Mouse (Mus musculus) neural tube, embryonic 15.5 days (tissue): ENCODE results near the gene Tnfaip6. TPM values are rescaled to one million over a fixed set of nuclear protein-coding genes. Genes with fewer than 3 reads are reported as not detected.

Experiments used
- ATAC-seq: fragments of 200-750 bp; cut with Nextera tagmentation; 2 replicates; pipeline ENCODE4 v1.8.0; 2017; ENCODE audit warnings: mild to moderate bottlenecking, moderate TSS enrichment, moderate library complexity; ENCODE audit not compliant: low FRiP score
- H3K27ac ChIP-seq: fragments of 300-500 bp; sonication (generic); replicated peaks from 2 replicates; pipeline ENCODE4 v1.5.1; 2015; ENCODE audit warnings: mild to moderate bottlenecking, inconsistent platforms
- H3K27me3 ChIP-seq: fragments of 300-500 bp; sonication (generic); replicated peaks from 2 replicates; pipeline ENCODE4 v1.6.1; 2015; ENCODE audit warnings: inconsistent platforms
- H3K36me3 ChIP-seq: fragments of 300-500 bp; sonication (generic); 2 replicates; pipeline ENCODE4 v1.6.1; 2015; ENCODE audit warnings: inconsistent platforms
- H3K4me1 ChIP-seq: fragments of 300-500 bp; sonication (generic); 2 replicates; pipeline ENCODE4 v1.6.1; 2015; ENCODE audit warnings: inconsistent platforms
- H3K4me2 ChIP-seq: fragments of 300-500 bp; sonication (generic); 2 replicates; pipeline ENCODE4 v1.6.1; 2015; ENCODE audit warnings: inconsistent platforms, mild to moderate bottlenecking, moderate library complexity
- H3K4me3 ChIP-seq: fragments of 300-500 bp; sonication (generic); replicated peaks from 2 replicates; pipeline ENCODE4 v1.5.1; 2015; ENCODE audit warnings: mild to moderate bottlenecking, inconsistent platforms
- H3K9ac ChIP-seq: fragments of 300-500 bp; sonication (generic); replicated peaks from 2 replicates; pipeline ENCODE4 v1.6.1; 2015; ENCODE audit warnings: mild to moderate bottlenecking, inconsistent platforms
- H3K9me3 ChIP-seq: fragments of 300-500 bp; sonication (generic); replicated peaks from 2 replicates; pipeline ENCODE4 v1.6.1; 2016; ENCODE audit warnings: inconsistent platforms
- WGBS: fragments of 180-500 bp; shearing (Covaris S2); methylation state at CpG from one replicate; pipeline ENCODE4 v1.1.7; 2015; ENCODE audit warnings: mixed read lengths; 5-methylcytosine and 5-hydroxymethylcytosine counted together
- polyA plus RNA-seq: library from polyadenylated mRNA; unstranded; fragments of >200 nt; fragmentation: Nextera tagmentation; extraction: Ambion mirVana; gene quantifications from 2 replicates; pipeline ENCODE4 v1.2.1, GENCODE M21; 2015

Tnfaip6 gene
- polyA plus RNA-seq, 1 experiment from 2014 or later, result 3.6 TPM

GRCm38 (mm10) chr2:52031491-52031890, 6.3 kb upstream of the Tnfaip6 start:
- Histone ChIP-seq H3K9me3 (no peaks in the 10 kb centered on the region), H3K4me2 (no peak overlapping the region), H3K27me3 (no peaks in the 10 kb centered on the region), H3K36me3 (no peaks in the 10 kb centered on the region), H3K9ac (no peak overlapping the region), H3K4me3 (no peak overlapping the region), H3K4me1 (no peaks in the 10 kb centered on the region), H3K27ac (no peak overlapping the region)
- ATAC-seq, result no peak
- WGBS, result 88% methylated on average over 4 of the region's 4 CpGs

- Histone ChIP-seq H3K9ac (no peak overlapping the region), H3K9me3 (no peaks in the 10 kb centered on the region), H3K4me3 (no peak overlapping the region), H3K4me2 (no peak overlapping the region), H3K27ac (no peak overlapping the region), H3K36me3 (no peaks in the 10 kb centered on the region), H3K27me3 (no peaks in the 10 kb centered on the region), H3K4me1 (peaks cover 7% of the 10 kb centered on the region)
- ATAC-seq, result no peak
- WGBS, result 91% methylated on average over 4 of the region's 4 CpGs
Measured at GRCm38 (mm10) chr2:52034601-52035000, 3.2 kb upstream of the Tnfaip6 start.

- Histone ChIP-seq H3K27me3 (no peaks in the 10 kb centered on the region), H3K4me3 (no peak overlapping the region), H3K4me2 (no peak overlapping the region), H3K27ac (no peak overlapping the region), H3K36me3 (no peaks in the 10 kb centered on the region), H3K9me3 (no peaks in the 10 kb centered on the region), H3K9ac (no peak overlapping the region), H3K4me1 (peaks cover 7% of the 10 kb centered on the region)
- no peak for ATAC-seq
- 69% methylated on average over 4 of the region's 4 CpGs for WGBS
Measured at GRCm38 (mm10) chr2:52035144-52035543, 2.7 kb upstream of the Tnfaip6 start.

- 44% methylated on average over 10 of the region's 11 CpGs for WGBS
- peak; percentile 31; the same call in 1 of the 2 replicates for ATAC-seq
- H3K27me3 ChIP-seq, result no peaks in the 10 kb centered on the region
- no peaks in the 10 kb centered on the region for H3K36me3 ChIP-seq
- H3K9ac ChIP-seq, result no peak overlapping the region
- H3K9me3 ChIP-seq, result no peaks in the 10 kb centered on the region
- peaks cover 7% of the 10 kb centered on the region for H3K4me1 ChIP-seq
- H3K4me2 ChIP-seq, result peak overlapping the region; percentile 68
- H3K27ac ChIP-seq, result no peak overlapping the region
- H3K4me3 ChIP-seq, result no peak overlapping the region
Measured at GRCm38 (mm10) chr2:52036929-52037595, 747 bp upstream of the Tnfaip6 start.

GRCm38 (mm10) chr2:52038558-52038957, 749 bp downstream of the Tnfaip6 start:
- Histone ChIP-seq H3K36me3 (no peaks in the 10 kb centered on the region), H3K4me2 (peak overlapping the region; percentile 68), H3K9ac (no peak overlapping the region), H3K4me3 (peak overlapping the region; percentile 17), H3K27me3 (no peaks in the 10 kb centered on the region), H3K27ac (no peak overlapping the region), H3K4me1 (peaks cover 7% of the 10 kb centered on the region), H3K9me3 (no peaks in the 10 kb centered on the region)
- ATAC-seq, result no peak
- 33% methylated on average over 5 of the region's 5 CpGs for WGBS

GRCm38 (mm10) chr2:52039083-52039801, 1.4 kb downstream of the Tnfaip6 start:
- Histone ChIP-seq H3K4me3 (no peak overlapping the region), H3K9ac (no peak overlapping the region), H3K4me1 (peaks cover 7% of the 10 kb centered on the region), H3K27ac (no peak overlapping the region), H3K9me3 (no peaks in the 10 kb centered on the region), H3K36me3 (no peaks in the 10 kb centered on the region), H3K27me3 (no peaks in the 10 kb centered on the region), H3K4me2 (peak overlapping the region; percentile 68)
- 40% methylated on average over 8 of the region's 8 CpGs for WGBS
- ATAC-seq, result no peak

DNA sequence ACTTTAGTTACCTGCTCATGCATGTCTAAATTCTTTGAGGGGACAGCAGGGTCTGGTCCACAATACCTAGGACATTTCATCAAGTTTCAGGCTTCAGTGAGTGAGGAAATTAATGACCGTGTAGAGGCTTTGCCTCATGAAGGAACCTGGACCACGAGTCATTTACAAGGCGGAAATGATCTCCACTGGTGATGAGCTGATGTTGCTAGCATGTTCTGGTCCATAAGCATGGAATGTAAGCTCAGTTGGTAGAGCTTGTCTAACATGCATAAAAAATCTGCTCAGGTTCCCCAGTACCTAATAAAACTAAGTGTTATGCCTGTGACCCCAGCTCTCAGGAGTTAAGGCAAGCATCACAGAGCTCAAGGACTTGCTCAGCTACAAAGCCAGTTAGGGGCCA, 4.3 kb downstream of the Tnfaip6 start:
- no peak overlapping the region for H3K9ac ChIP-seq
- WGBS, result 79% methylated on average over 3 of the region's 3 CpGs
- no peak for ATAC-seq
- no peak overlapping the region for H3K27ac ChIP-seq
- no peaks in the 10 kb centered on the region for H3K9me3 ChIP-seq
- H3K4me2 ChIP-seq, result no peak overlapping the region
- H3K4me3 ChIP-seq, result no peak overlapping the region
- H3K4me1 ChIP-seq, result peaks cover 7% of the 10 kb centered on the region
- H3K27me3 ChIP-seq, result no peaks in the 10 kb centered on the region
- no peaks in the 10 kb centered on the region for H3K36me3 ChIP-seq

DNA sequence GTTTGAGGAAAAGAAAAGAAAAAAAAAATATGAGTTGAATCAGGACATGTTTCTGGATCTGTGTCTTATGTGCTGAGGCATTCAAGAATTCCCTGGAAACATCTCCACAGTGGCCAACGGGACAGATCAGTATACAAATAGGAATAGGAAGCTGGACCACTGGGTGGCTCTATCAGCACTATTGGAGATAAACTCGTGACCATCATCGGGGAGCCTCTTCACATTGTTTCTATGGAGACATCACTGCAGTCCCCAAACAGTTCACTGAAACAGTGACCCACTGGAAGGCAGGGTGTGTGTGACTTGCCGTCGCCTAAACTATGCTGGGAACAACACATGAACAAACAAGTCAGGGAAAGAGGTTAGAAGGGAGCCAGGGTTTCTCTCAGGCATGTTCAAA, 4.9 kb downstream of the Tnfaip6 start:
- ATAC-seq, result no peak
- 0 out of 2 replicates have a peak, but pooled peaks cover 2% of the 10 kb centered on the region for H3K4me1 ChIP-seq
- no peaks in the 10 kb centered on the region for H3K27me3 ChIP-seq
- H3K4me2 ChIP-seq, result no peak overlapping the region
- H3K9me3 ChIP-seq, result no peaks in the 10 kb centered on the region
- H3K27ac ChIP-seq, result no peak overlapping the region
- no peak overlapping the region for H3K9ac ChIP-seq
- H3K36me3 ChIP-seq, result no peaks in the 10 kb centered on the region
- 68% methylated on average over 5 of the region's 5 CpGs for WGBS
- H3K4me3 ChIP-seq, result no peak overlapping the region

DNA sequence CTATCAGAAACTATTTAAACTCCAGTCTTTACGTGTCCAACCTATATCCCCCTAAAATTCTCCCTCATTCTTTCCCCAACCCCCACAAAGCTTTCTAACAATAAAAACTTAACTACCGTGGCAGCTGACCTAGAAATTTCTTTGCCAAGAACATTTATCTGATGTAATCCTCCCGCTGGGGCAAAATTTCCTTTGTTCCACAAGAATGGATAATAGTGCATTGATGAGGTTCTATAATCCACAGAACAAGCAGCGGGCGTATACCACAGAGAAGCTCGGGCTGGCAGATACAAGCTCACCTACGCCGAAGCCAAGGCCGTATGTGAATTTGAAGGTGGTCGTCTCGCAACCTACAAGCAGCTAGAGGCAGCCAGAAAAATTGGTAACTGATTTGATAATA, 5.7 kb downstream of the Tnfaip6 start:
- no peak for ATAC-seq

GRCm38 (mm10) chr2:52046032-52046431, 8.2 kb downstream of the Tnfaip6 start:
- H3K9ac ChIP-seq, result no peak overlapping the region
- ATAC-seq, result no peak
- no peak overlapping the region for H3K4me2 ChIP-seq
- H3K27ac ChIP-seq, result no peak overlapping the region
- H3K27me3 ChIP-seq, result no peaks in the 10 kb centered on the region
- no peaks in the 10 kb centered on the region for H3K9me3 ChIP-seq
- H3K36me3 ChIP-seq, result no peaks in the 10 kb centered on the region
- H3K4me3 ChIP-seq, result no peak overlapping the region
- 88% methylated on average over 5 of the region's 5 CpGs for WGBS
- no peaks in the 10 kb centered on the region for H3K4me1 ChIP-seq

More for the DNA sequence above, 5.7 kb downstream of the Tnfaip6 start:
- H3K9ac ChIP-seq, result no peak overlapping the region
- WGBS, result 81% methylated on average over 11 of the region's 11 CpGs
- H3K4me2 ChIP-seq, result no peak overlapping the region
- no peak overlapping the region for H3K27ac ChIP-seq
- H3K9me3 ChIP-seq, result no peaks in the 10 kb centered on the region
- no peaks in the 10 kb centered on the region for H3K27me3 ChIP-seq
- no peaks in the 10 kb centered on the region for H3K4me1 ChIP-seq
- H3K4me3 ChIP-seq, result no peak overlapping the region
- no peaks in the 10 kb centered on the region for H3K36me3 ChIP-seq

DNA sequence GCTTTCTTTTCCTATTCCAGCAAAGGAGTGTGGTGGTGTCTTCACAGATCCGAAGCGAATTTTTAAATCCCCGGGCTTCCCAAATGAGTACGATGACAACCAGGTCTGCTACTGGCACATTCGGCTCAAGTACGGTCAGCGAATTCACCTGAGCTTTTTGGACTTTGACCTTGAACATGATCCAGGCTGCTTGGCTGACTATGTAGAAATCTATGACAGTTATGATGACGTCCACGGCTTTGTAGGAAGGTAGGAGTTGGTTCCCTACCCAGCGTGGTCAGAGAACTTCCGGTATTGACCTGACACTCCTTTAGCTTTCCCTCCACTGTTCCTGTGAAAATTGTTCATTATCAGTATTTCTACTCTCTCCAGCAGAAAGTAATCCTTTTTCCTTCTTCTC, 13.0 kb downstream of the Tnfaip6 start:
- no peak overlapping the region for H3K4me3 ChIP-seq
- ATAC-seq, result no peak
- WGBS, result 95% methylated on average over 11 of the region's 11 CpGs
- H3K27ac ChIP-seq, result no peak overlapping the region
- no peaks in the 10 kb centered on the region for H3K36me3 ChIP-seq
- no peaks in the 10 kb centered on the region for H3K4me1 ChIP-seq
- no peak overlapping the region for H3K4me2 ChIP-seq
- H3K27me3 ChIP-seq, result no peaks in the 10 kb centered on the region
- H3K9ac ChIP-seq, result no peak overlapping the region
- H3K9me3 ChIP-seq, result no peaks in the 10 kb centered on the region

DNA sequence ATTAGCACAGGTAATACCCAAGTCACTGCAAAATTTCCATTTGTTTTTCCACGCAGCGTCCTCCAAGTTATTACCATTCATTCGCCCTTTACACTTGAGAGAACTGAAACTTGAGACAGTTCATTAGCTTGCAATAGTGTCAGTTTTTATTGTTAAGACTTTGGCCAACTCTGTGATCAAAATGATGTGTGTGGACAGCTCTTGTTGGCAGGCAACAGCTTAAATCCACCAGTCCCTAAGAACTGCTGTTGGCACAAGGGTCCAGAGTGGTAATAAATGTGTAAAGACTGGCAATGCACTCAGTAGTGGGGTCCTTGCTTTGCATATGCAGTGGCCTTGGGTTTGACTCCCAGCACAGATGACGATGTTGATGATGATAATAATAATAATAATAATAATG, 14.5 kb downstream of the Tnfaip6 start:
- Histone ChIP-seq H3K9me3 (no peaks in the 10 kb centered on the region), H3K4me1 (no peaks in the 10 kb centered on the region), H3K36me3 (no peaks in the 10 kb centered on the region), H3K9ac (no peak overlapping the region), H3K27me3 (no peaks in the 10 kb centered on the region), H3K4me3 (no peak overlapping the region), H3K4me2 (no peak overlapping the region), H3K27ac (no peak overlapping the region)
- ATAC-seq, result no peak
- 69% methylated on average over 4 of the region's 4 CpGs for WGBS
